Mouse (Mus musculus) forebrain, embryonic 12.5 days (tissue): ENCODE measurements around the gene Lrrc59. TPM values are rescaled to one million over a fixed set of nuclear protein-coding genes. Genes with fewer than 3 reads are reported as not detected.

ENCODE experiments used
- ATAC-seq: fragments of 200-750 bp; cut with Nextera tagmentation; 2 replicates; pipeline ENCODE4 v1.8.0; 2017; ENCODE audit warnings: moderate TSS enrichment; ENCODE audit not compliant: low FRiP score
- H3K27ac ChIP-seq: fragments of 300-500 bp; sonication (generic); 2 replicates; pipeline ENCODE4 v1.5.1; 2016; ENCODE audit warnings: mild to moderate bottlenecking
- H3K27me3 ChIP-seq: fragments of 300-500 bp; sonication (generic); 2 replicates; pipeline ENCODE4 v1.6.1; 2016; ENCODE audit warnings: mild to moderate bottlenecking
- H3K36me3 ChIP-seq: fragments of 300-500 bp; sonication (generic); replicated peaks from 2 replicates; pipeline ENCODE4 v1.6.1; 2016; ENCODE audit warnings: mild to moderate bottlenecking
- H3K4me1 ChIP-seq: fragments of 300-500 bp; sonication (generic); 2 replicates; pipeline ENCODE4 v1.6.1; 2016
- H3K4me2 ChIP-seq: fragments of 300-500 bp; sonication (generic); 2 replicates; pipeline ENCODE4 v1.6.1; 2016; ENCODE audit warnings: mild to moderate bottlenecking, moderate library complexity
- H3K4me3 ChIP-seq: fragments of 300-500 bp; sonication (generic); replicated peaks from 2 replicates; pipeline ENCODE4 v1.5.1; 2016; ENCODE audit warnings: mild to moderate bottlenecking
- H3K9ac ChIP-seq: fragments of 300-500 bp; sonication (generic); 2 replicates; pipeline ENCODE4 v1.6.1; 2016; ENCODE audit warnings: mild to moderate bottlenecking
- H3K9me3 ChIP-seq: fragments of 300-500 bp; sonication (generic); 2 replicates; pipeline ENCODE4 v1.6.1; 2016
- WGBS: fragments of 180-500 bp; shearing (Covaris S2); methylation state at CpG from one replicate; pipeline ENCODE4 v1.1.7; 2016; 5-methylcytosine and 5-hydroxymethylcytosine counted together
- polyA plus RNA-seq: library from polyadenylated mRNA; unstranded; fragments of >200 nt; fragmentation: Nextera tagmentation; extraction: Ambion mirVana; gene quantifications from 2 replicates; pipeline ENCODE4 v1.2.1, GENCODE M21; 2016

Lrrc59 gene
- polyA plus RNA-seq, 1 experiment from 2014 or later = 218 TPM

DNA sequence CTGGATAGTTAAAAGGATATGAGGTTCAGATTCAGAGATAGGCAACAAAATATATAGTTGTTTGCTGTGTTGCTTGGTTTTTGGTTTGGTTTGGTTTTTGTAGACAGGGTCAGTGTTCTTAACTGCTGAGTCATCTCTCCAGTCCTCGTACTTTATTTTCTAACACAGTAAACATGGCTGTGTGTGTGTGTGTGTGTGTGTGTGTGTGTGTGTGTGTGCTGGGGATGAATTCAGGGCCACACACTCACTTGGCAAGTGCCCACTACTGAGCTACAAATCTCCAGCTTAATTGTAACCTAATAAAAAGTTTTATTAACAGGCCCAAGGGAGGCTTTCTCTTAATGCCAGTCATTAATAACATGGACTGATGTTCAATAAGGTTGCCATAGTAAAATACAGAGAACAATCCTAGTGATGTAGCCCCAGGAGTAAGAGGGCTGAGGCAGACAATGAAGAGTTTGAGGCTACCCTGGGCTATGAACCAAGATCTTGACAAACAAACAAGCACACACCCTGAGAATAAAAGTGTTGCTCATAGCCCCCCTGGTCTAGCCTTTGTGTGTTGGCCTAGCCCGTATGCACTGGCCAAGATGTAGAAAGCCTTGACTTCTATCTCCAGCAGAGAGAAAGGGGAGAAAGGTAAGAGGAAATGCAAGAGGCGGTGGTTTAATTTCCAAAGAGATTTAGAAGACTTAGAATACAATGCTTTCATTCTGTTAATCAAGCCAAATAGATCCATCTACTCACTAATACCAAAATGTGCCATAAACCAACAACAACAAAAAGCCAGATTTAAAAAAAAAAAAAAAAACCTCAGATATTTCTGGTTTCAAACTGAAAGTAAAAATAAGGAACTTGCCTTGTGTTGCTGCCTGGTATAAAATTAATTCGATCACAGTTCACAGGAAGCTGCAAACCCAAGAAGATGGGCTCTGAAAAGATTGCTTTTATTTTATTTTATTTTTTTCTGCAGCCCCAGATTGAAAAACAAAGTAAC is 18.5 kb upstream of the Lrrc59 start:
- Histone ChIP-seq H3K4me2 (no peak overlapping the region), H3K9ac (no peak overlapping the region)

GRCm38 (mm10) chr11:94614603-94615002 is 15.0 kb upstream of the Lrrc59 start:
- no peak overlapping the region for H3K4me2 ChIP-seq
- peaks cover 3% of the 10 kb centered on the region; the same call in 1 of the 2 replicates for H3K27me3 ChIP-seq
- H3K27ac ChIP-seq = no peak overlapping the region
- H3K36me3 ChIP-seq = no peaks in the 10 kb centered on the region
- peaks cover 7% of the 10 kb centered on the region; the same call in 1 of the 2 replicates for H3K4me1 ChIP-seq
- WGBS = 89% methylated on average over 4 of the region's 4 CpGs
- H3K9ac ChIP-seq = no peak overlapping the region
- no peak overlapping the region for H3K4me3 ChIP-seq
- H3K9me3 ChIP-seq = peaks cover 3% of the 10 kb centered on the region; the same call in 1 of the 2 replicates
- no peak for ATAC-seq

More for the DNA sequence above, 18.5 kb upstream of the Lrrc59 start:
- peaks cover 3% of the 10 kb centered on the region; the same call in 1 of the 2 replicates for H3K27me3 ChIP-seq
- H3K9me3 ChIP-seq = no peaks in the 10 kb centered on the region
- H3K27ac ChIP-seq = no peak overlapping the region
- no peaks in the 10 kb centered on the region for H3K36me3 ChIP-seq
- no peak overlapping the region for H3K4me3 ChIP-seq
- no peak for ATAC-seq
- WGBS = 66% methylated on average over 4 of the region's 4 CpGs
- peaks cover 7% of the 10 kb centered on the region; the same call in 1 of the 2 replicates for H3K4me1 ChIP-seq

DNA sequence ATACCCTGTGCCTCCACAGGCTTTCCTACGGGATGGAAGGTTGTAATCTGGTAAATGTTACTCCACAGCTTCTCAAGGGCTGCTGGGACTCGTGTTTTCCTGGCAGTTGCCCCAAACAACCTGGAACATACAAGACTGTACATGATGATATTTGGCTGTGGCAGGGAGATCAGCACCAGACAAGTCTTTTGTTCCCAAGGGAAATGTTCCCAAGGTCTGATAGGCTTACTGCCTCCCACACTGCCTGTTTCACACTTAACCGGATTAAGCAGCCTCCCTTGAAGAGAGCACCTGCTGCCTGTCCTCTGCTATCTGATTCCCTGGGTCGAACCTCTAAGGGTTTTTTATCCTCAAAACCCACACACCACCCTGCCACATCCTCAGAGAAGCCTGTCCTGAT is 14.1 kb upstream of the Lrrc59 start:
- no peak overlapping the region for H3K4me2 ChIP-seq
- ATAC-seq = no peak
- H3K27me3 ChIP-seq = peaks cover 3% of the 10 kb centered on the region; the same call in 1 of the 2 replicates

GRCm38 (mm10) chr11:94617646-94618045 is 11.9 kb upstream of the Lrrc59 start:
- 88% methylated on average over 2 of the region's 2 CpGs for WGBS
- no peak for ATAC-seq
- H3K36me3 ChIP-seq = no peaks in the 10 kb centered on the region
- H3K27me3 ChIP-seq = peaks cover 3% of the 10 kb centered on the region; the same call in 1 of the 2 replicates
- H3K27ac ChIP-seq = no peak overlapping the region
- H3K9ac ChIP-seq = no peak overlapping the region
- peaks cover 7% of the 10 kb centered on the region; the same call in 1 of the 2 replicates for H3K4me1 ChIP-seq
- H3K4me2 ChIP-seq = no peak overlapping the region
- no peak overlapping the region for H3K4me3 ChIP-seq
- H3K9me3 ChIP-seq = peaks cover 3% of the 10 kb centered on the region; the same call in 1 of the 2 replicates

More for the DNA sequence above, 14.1 kb upstream of the Lrrc59 start:
- Histone ChIP-seq H3K36me3 (no peaks in the 10 kb centered on the region), H3K9me3 (peaks cover 3% of the 10 kb centered on the region; the same call in 1 of the 2 replicates), H3K4me1 (peaks cover 7% of the 10 kb centered on the region; the same call in 1 of the 2 replicates), H3K9ac (no peak overlapping the region), H3K4me3 (no peak overlapping the region), H3K27ac (no peak overlapping the region)
- 22% methylated on average over 4 of the region's 4 CpGs for WGBS

DNA sequence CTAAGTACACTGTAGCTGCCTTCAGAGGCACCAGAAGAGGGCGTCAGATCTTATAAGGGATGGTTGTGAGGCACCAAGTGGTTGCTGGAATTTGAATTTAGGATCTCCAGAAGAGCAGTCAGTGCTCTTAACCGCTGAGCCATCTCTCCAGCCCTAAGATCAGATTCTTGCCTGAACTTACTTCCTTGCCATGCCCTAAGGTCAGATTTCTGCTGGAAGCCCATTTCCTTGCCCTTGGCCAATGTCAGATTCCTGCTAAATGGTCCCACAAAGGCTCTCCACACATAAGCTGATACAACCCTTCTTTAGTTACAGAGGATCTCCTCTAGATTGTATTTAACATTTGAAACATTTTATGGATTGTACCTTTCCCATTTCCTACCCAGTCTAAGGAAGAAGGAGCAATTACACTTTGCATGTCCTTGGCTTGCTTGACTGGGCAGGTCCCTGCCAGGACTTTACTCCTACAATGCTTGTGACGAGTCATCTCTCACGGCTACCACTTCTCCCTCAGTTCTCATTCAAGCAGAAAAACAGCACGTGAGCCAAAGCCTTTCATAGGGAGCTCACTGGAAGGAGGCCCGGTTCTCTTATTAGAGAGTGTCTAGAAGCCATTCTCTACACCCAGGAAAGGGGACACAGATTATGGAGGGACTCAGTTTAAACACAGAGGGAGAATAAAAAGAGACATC is 8.7 kb upstream of the Lrrc59 start:
- ATAC-seq = no peak
- no peak overlapping the region for H3K4me2 ChIP-seq
- H3K4me1 ChIP-seq = no peaks in the 10 kb centered on the region
- peaks cover 3% of the 10 kb centered on the region; the same call in 1 of the 2 replicates for H3K9me3 ChIP-seq
- no peak overlapping the region for H3K9ac ChIP-seq
- H3K27ac ChIP-seq = no peak overlapping the region
- H3K36me3 ChIP-seq = no peaks in the 10 kb centered on the region
- H3K4me3 ChIP-seq = no peak overlapping the region
- 57% methylated on average over 6 of the region's 6 CpGs for WGBS
- H3K27me3 ChIP-seq = no peaks in the 10 kb centered on the region

- ATAC-seq = no peak
- Histone ChIP-seq H3K4me3 (no peak overlapping the region), H3K27me3 (no peaks in the 10 kb centered on the region), H3K4me2 (no peak overlapping the region), H3K9ac (no peak overlapping the region), H3K4me1 (no peaks in the 10 kb centered on the region), H3K36me3 (no peaks in the 10 kb centered on the region), H3K9me3 (peaks cover 3% of the 10 kb centered on the region; the same call in 1 of the 2 replicates), H3K27ac (no peak overlapping the region)
These were observed 8.1 kb upstream of the Lrrc59 start for GRCm38 (mm10) chr11:94621458-94621852.

DNA sequence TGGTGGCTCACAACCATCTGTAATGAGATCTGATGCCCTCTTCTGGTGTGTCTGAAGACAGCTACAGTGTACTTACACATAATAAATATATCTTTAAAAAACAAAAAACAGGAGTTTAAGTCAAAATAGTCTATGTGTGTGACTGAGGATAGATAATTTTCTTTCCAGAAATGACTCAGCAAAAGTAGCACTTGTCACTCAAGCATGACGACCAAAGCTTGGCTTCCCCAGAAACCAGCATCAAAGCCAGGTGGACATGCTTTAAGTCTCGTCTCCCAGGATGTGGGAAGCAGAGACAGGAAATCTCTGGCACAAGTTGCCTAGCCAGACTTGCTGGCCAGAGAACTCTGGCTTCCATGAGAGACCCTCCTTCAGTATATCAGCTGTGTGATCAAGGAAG is 7.4 kb upstream of the Lrrc59 start:
- no peak overlapping the region for H3K4me2 ChIP-seq
- ATAC-seq = no peak
- H3K4me3 ChIP-seq = no peak overlapping the region
- H3K9me3 ChIP-seq = peaks cover 3% of the 10 kb centered on the region; the same call in 1 of the 2 replicates
- H3K27ac ChIP-seq = no peak overlapping the region
- no peaks in the 10 kb centered on the region for H3K4me1 ChIP-seq
- no peak overlapping the region for H3K9ac ChIP-seq
- 80% methylated on average over 2 of the region's 2 CpGs for WGBS
- no peaks in the 10 kb centered on the region for H3K36me3 ChIP-seq
- no peaks in the 10 kb centered on the region for H3K27me3 ChIP-seq

- Histone ChIP-seq H3K27ac (peak overlapping the region; percentile 66; the same call in 1 of the 2 replicates), H3K4me1 (peaks cover 15% of the 10 kb centered on the region), H3K9ac (peak overlapping the region; percentile 89), H3K4me3 (peak overlapping the region; percentile 94), H3K27me3 (no peaks in the 10 kb centered on the region), H3K4me2 (peak overlapping the region; percentile 86), H3K36me3 (peaks cover 35% of the 10 kb centered on the region), H3K9me3 (no peaks in the 10 kb centered on the region)
- 0% methylated on average over 28 of the region's 28 CpGs for WGBS
- peak; percentile 73 for ATAC-seq
These were observed 274 bp downstream of the Lrrc59 start for GRCm38 (mm10) chr11:94629884-94630198.

DNA sequence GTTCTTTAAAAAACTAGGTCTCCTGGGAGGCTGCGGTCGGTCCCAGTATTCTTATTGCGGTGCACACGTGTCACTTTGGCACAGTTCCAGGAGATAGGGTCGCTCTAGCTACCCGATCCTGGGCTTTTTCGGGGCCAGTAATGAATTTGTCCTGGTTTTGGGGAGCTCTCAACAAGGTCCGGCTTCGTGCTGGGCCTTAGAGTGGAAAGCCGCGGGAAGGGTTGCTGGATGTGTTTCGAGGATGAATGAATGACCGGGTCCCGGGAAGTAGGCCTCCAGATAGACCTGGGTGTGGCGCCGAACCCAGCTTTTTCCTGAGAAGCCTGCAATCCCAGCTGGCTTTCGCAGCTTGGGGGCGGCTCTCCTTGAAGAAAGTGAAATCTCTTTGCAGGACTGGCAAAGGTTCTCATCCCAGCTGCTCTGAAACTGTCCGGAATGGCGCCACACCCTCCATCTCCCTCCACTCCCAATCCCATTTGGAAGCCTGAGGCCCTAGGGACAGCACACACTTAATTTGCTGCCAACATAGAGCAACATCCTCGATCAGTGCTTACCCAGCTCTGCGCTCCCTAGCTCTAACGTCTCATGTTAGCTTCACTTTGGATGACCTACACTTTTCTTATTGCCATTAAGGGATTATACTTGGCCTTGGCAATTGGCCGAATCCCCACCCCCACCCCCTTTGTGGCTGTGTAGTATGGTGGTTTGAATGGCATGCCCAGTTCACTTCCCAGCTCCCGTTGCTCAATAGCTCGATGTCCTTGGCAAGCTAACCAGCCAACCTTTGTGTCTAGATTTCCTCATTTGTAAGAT is 838 bp downstream of the Lrrc59 start:
- Histone ChIP-seq H3K9me3 (no peaks in the 10 kb centered on the region), H3K27ac (0 out of 2 replicates have a peak overlapping the region, but pooled peaks have one; percentile 66), H3K4me1 (peaks cover 15% of the 10 kb centered on the region), H3K27me3 (no peaks in the 10 kb centered on the region), H3K4me2 (peak overlapping the region; percentile 86), H3K36me3 (peaks cover 40% of the 10 kb centered on the region), H3K4me3 (peak overlapping the region; percentile 94), H3K9ac (peak overlapping the region; percentile 89)
- 15% methylated on average over 26 of the region's 26 CpGs for WGBS
- peak; percentile 17; the same call in 1 of the 2 replicates for ATAC-seq

GRCm38 (mm10) chr11:94631969-94632368 is 2.4 kb downstream of the Lrrc59 start:
- H3K9me3 ChIP-seq = no peaks in the 10 kb centered on the region
- H3K36me3 ChIP-seq = peaks cover 56% of the 10 kb centered on the region
- no peak overlapping the region for H3K4me3 ChIP-seq
- H3K27me3 ChIP-seq = no peaks in the 10 kb centered on the region
- no peak overlapping the region for H3K27ac ChIP-seq
- 95% methylated on average over 5 of the region's 5 CpGs for WGBS
- no peak overlapping the region for H3K9ac ChIP-seq
- no peak overlapping the region for H3K4me2 ChIP-seq
- ATAC-seq = no peak
- H3K4me1 ChIP-seq = peaks cover 15% of the 10 kb centered on the region

- Histone ChIP-seq H3K9ac (no peak overlapping the region), H3K4me3 (no peak overlapping the region), H3K4me1 (peaks cover 15% of the 10 kb centered on the region), H3K27ac (no peak overlapping the region), H3K36me3 (peaks cover 66% of the 10 kb centered on the region), H3K9me3 (no peaks in the 10 kb centered on the region), H3K27me3 (no peaks in the 10 kb centered on the region), H3K4me2 (no peak overlapping the region)
- 81% methylated on average over 8 of the region's 8 CpGs for WGBS
- no peak for ATAC-seq
These were observed 3.4 kb downstream of the Lrrc59 start for GRCm38 (mm10) chr11:94632988-94633387.
